Mouse (Mus musculus): ENCODE data around the gene Slc23a2. TPM values are rescaled to one million over a fixed set of nuclear protein-coding genes. Genes with fewer than 3 reads are reported as not detected.

Gene Slc23a2
- polyA plus RNA-seq, 1 experiment from 2014 or later, result 11.8 TPM

DNA sequence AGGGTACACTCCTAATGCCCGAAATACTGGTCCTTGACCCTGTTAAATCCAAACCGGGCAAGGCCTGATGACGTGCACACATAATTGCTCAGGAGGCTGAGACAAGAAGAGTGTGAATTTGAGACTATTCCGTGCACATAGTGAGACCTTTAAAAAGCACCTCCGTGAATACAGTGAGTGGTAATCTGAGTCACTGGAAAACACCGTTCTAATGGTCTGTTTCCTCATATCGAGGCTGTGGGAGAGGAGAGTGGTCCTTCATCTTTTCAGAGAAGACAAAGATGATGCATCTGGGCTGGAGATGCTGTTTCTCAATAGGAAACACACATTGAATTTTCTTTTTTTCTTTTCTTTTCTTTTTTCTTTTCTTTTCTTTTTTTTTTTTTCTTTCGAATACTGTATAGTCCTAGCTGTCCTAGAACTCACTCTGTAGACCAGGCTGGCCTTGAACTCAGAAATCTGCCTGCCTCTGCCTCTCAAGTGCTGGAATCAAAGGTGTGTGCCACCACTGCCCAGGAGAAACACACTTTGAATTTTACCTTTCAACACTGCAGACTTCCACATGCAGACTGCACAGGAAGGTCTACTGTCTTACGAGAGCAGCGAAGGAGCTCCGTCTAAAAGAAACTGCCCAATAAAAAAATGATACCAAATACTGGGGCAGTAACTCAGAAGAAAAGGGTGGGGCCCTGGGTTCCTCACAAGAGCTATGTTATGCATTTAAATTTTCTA lies 113.4 kb downstream of the Slc23a2 start:
- Histone ChIP-seq H3K36me3 (peaks cover 3% of the 10 kb centered on the region; the same call in 1 of the 2 replicates), H3K4me3 (peak overlapping the region; percentile 75; the same call in 1 of the 2 replicates), H3K27me3 (ENCODE audit: insufficient read depth, poor library complexity, severe bottlenecking) (peaks cover 22% of the 10 kb centered on the region), H3K9me3 (no peaks in the 10 kb centered on the region), H3K4me1 (replicated peaks) (peaks cover 67% of the 10 kb centered on the region), H3K27ac (peak overlapping the region; percentile 94)
- DNase-seq (ENCODE audit: low spot score), result no peak
- WGBS, result 61% methylated on average over 11 of the region's 11 CpGs

DNA sequence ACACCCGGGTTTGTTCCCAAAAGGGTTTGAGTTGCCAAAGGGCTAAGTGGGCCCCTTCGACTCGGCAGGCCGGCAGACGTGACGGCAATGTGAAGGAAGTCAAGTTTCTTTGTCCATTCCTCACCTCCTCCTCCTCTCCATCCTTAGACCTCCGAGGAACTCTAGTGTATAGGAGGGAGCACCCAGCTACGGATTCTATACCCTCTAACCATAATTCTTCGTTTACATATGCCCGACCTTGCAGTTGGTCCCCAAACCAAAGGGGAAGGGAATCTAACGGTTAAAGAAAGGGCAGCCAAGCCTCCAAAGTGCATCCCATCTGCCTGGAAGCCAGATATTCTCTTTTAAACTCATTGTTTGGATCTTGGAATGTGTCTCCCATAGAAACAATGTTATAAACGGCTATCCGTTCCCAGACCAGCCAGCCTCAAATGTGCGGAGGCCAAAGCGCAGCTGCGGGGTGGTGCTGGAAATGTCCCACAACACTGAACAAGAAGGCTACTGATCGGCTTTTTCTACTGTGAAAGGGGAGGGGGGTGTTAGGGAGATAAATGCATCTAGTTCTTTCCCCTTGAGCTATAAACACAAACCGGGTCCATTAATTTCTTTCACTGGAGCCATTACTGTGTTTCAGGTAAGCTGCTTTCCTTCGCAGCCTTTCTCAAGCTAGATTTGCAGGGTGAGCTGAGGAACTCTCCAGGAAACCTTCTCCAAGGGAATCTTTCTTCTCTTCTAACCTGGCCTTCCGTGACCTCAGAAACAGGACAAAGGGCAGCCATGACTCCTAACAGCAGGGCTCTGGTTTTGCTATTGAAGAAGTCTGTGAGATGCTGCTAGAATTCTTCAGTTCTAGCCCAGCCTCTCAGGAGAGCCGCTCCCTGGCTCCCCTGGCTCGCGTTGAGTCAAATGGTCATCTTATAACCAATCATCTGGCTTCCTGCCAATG lies 114.2 kb downstream of the Slc23a2 start:
- Histone ChIP-seq H3K27ac (peak overlapping the region; percentile 94), H3K9me3 (no peaks in the 10 kb centered on the region), H3K4me1 (replicated peaks) (peaks cover 68% of the 10 kb centered on the region), H3K36me3 (peaks cover 10% of the 10 kb centered on the region; the same call in 1 of the 2 replicates), H3K4me3 (peak overlapping the region; percentile 75), H3K27me3 (ENCODE audit: insufficient read depth, poor library complexity, severe bottlenecking) (peaks cover 22% of the 10 kb centered on the region)
- WGBS, result 5% methylated on average over 23 of the region's 23 CpGs
- peak; percentile 56 for DNase-seq (ENCODE audit: low spot score)

DNA sequence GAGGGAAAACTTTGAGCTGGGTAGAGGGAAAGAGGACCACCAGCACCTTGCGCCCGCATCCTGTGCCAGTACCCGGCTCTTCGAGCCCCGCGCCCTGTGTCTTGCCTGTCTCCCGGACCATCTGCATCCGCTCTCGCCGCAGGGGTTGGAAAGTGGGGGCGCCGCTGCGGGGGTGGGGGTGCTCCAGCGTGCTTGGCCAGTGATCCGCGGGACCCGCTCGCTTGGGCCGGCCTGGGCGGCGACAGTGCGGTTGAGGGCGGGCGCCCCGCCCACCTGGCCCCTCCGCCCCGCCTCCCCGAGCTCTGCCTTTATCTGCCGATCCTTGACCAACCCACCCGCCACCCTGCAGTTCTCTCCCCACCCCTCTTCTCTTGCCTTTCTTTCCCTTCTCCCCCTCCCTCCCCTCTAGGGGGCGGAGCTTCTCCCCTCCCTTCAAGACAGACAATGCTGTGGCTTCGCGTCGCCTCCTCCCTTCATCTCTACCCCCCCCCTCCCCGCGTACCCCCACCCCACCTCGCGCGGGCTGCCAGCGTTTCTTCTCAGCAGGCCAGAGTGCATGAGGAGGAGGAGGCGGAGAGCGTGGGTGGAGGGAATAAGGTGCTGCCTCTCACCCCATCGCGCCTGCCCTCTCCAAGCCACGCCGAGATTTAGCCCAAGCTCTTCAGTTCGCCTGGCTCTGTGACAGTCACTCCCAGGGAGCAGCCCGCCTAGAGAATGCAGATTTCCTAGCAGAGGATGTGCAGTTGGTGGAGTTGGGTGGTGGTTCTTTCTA lies 115.1 kb downstream of the Slc23a2 start, which contains the start of gene Rassf2:
Gene Rassf2 (minus strand): TSS at position 613 of the 772 bp plus-strand sequence.
- peak within 1 kb of the TSS; percentile 94 for H3K27ac ChIP-seq
- DNase-seq (ENCODE audit: low spot score), result peak; percentile 93
- peaks cover 10% of the 10 kb centered on the region; the same call in 1 of the 2 replicates for H3K36me3 ChIP-seq
- peaks cover 59% of the 10 kb centered on the region for H3K4me1 ChIP-seq (replicated peaks)
- H3K4me3 ChIP-seq, result peak within 1 kb of the TSS; percentile 75
- no peaks in the 10 kb centered on the region for H3K9me3 ChIP-seq
- under 1% methylated on average over 46 of the region's 48 CpGs for WGBS
- peaks cover 22% of the 10 kb centered on the region for H3K27me3 ChIP-seq (ENCODE audit: insufficient read depth, poor library complexity, severe bottlenecking)

DNA sequence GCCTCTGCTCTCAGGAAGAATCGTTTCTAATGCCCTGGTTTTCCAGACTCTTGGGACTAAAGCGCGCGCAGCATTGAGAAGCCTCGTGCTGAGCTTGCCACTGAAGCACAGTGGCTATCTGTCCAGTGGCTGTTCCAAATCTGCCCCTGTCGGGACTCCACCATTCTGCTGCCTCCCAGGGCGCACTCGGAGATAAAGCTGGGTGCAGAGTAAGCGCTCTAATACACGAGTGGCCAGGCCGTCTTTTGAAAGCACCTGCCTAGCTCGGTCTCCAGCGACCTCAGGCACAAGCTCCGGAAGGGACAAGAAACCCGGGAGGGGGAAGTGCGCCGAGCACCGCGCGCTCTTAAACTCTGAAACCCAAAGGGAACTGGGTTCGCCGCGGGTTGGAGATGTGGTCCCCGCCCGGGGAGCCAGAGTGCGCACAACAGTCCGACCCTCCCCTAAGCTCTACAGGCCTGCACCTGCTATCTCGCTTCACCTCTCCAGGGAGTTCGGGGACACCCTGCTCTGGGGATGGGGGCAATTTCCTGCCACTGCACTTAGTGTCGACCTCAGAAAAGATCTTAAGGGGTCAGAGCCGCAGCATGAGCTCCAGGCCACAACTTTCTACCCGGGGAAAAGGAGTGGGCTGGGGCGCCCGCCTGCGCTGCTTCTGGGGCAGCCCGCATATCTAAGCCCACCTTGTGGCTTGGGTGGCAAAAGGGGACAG lies 115.9 kb downstream of the Slc23a2 start:
- H3K4me1 ChIP-seq (replicated peaks), result peaks cover 53% of the 10 kb centered on the region
- WGBS, result under 1% methylated on average over 36 of the region's 36 CpGs

DNA sequence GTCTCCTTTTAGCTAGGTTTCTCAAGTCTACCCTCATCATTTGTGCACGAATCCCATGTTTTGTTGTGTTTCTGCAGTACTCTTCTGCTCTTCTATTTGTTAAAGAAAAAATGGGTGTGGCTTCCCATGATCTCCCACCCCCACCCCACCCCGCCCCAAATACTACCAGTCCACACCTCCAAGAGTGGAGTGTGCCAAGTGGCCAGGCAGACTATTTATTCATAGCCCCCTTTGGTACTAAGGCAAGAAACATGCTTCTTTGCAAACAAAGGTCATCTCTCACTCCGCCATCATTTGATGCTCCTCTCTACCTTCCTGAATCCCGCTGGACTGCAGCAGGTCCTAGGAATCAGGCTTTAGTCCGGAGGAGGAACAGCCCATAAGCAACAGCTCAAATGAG lies 116.8 kb downstream of the Slc23a2 start:
- Histone ChIP-seq H3K9me3 (no peaks in the 10 kb centered on the region), H3K27ac (peak overlapping the region; percentile 94; the same call in 1 of the 2 replicates), H3K36me3 (peaks cover 10% of the 10 kb centered on the region; the same call in 1 of the 2 replicates), H3K4me3 (peak overlapping the region; percentile 75), H3K4me1 (replicated peaks) (peaks cover 50% of the 10 kb centered on the region), H3K27me3 (ENCODE audit: insufficient read depth, poor library complexity, severe bottlenecking) (peaks cover 22% of the 10 kb centered on the region)
- 35% methylated on average over 5 of the region's 5 CpGs for WGBS
- no peak for DNase-seq (ENCODE audit: low spot score)

More for the DNA sequence above, 115.9 kb downstream of the Slc23a2 start:
- Histone ChIP-seq H3K9me3 (no peaks in the 10 kb centered on the region), H3K27me3 (ENCODE audit: insufficient read depth, poor library complexity, severe bottlenecking) (peaks cover 22% of the 10 kb centered on the region), H3K4me3 (peak overlapping the region; percentile 75), H3K27ac (peak overlapping the region; percentile 94), H3K36me3 (peaks cover 10% of the 10 kb centered on the region; the same call in 1 of the 2 replicates)
- peak; percentile 56 for DNase-seq (ENCODE audit: low spot score)

DNA sequence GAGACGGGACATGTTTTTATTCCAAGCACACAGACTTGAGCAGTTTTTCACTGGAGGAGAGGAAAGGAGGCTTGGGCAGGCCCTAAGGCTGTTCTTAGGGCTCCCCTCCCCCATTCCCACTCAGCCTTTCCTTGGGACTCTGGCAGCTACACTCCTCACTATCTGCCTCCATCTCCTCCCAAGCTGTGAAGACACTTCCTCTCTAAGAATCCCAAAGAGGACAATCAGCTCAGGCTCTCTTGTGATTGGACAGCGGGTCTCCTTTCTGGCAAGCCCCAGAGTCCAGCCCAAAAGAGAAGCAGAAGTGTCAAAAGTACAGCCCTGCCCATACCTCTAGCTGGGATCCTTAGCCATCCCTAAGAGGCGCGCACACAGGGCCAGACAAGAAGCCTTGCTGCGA lies 117.5 kb downstream of the Slc23a2 start:
- H3K9me3 ChIP-seq, result no peaks in the 10 kb centered on the region
- H3K4me3 ChIP-seq, result peak overlapping the region; percentile 75
- H3K4me1 ChIP-seq (replicated peaks), result peaks cover 50% of the 10 kb centered on the region
- peaks cover 10% of the 10 kb centered on the region; the same call in 1 of the 2 replicates for H3K36me3 ChIP-seq
- peaks cover 22% of the 10 kb centered on the region for H3K27me3 ChIP-seq (ENCODE audit: insufficient read depth, poor library complexity, severe bottlenecking)
- WGBS, result 53% methylated on average over 5 of the region's 5 CpGs
- no peak overlapping the region; the same call in 1 of the 2 replicates for H3K27ac ChIP-seq
- no peak for DNase-seq (ENCODE audit: low spot score)

DNA sequence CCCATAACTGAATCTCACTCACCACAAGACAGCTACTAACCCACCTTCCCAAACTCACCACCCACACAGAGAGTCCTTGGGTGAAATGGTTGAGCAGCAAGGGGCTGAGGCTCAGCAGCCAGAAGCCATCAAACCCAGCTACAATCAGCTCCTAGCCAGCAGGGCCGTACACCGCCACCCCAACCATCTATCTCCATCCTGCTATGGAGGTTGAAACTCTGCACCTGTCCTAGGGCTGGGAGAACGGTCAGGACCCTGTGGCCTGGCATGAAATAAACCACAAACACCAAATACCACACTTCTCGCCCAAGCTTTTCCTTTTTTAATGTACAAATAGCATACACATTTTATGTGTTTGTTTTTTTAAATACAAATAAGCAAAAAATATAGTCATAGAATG lies 120.9 kb downstream of the Slc23a2 start:
- WGBS, result 87% methylated on average over 4 of the region's 4 CpGs
- Histone ChIP-seq H3K4me3 (no peak overlapping the region), H3K27ac (no peak overlapping the region), H3K36me3 (peaks cover 32% of the 10 kb centered on the region), H3K9me3 (no peaks in the 10 kb centered on the region), H3K27me3 (ENCODE audit: insufficient read depth, poor library complexity, severe bottlenecking) (peaks cover 19% of the 10 kb centered on the region), H3K4me1 (replicated peaks) (peaks cover 40% of the 10 kb centered on the region)
- DNase-seq (ENCODE audit: low spot score), result no peak

DNA sequence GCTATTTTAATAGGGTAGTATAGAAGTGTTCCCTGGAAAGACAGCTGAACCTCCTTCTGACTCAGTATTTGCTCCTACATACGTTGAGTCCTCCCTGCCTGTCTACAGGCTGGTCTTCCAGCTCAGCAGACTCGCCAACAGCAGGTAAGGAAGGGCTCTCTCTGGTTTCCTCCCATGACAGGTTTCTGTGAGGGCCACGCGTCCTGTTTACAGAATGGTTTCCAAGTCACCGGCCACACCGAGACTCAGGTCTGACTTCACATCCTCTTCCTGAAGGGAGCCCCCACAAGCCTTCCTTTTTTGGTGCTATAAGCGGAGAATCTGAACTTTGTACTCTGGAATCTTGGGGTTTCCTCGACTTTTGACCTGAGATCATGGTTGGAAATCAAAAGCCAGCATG lies 122.3 kb downstream of the Slc23a2 start:
- no peak for DNase-seq (ENCODE audit: low spot score)
- Histone ChIP-seq H3K36me3 (peaks cover 39% of the 10 kb centered on the region), H3K27ac (no peak overlapping the region), H3K27me3 (ENCODE audit: insufficient read depth, poor library complexity, severe bottlenecking) (peaks cover 5% of the 10 kb centered on the region), H3K4me3 (no peak overlapping the region), H3K9me3 (no peaks in the 10 kb centered on the region), H3K4me1 (replicated peaks) (peaks cover 36% of the 10 kb centered on the region)
- 90% methylated on average over 8 of the region's 8 CpGs for WGBS

DNA sequence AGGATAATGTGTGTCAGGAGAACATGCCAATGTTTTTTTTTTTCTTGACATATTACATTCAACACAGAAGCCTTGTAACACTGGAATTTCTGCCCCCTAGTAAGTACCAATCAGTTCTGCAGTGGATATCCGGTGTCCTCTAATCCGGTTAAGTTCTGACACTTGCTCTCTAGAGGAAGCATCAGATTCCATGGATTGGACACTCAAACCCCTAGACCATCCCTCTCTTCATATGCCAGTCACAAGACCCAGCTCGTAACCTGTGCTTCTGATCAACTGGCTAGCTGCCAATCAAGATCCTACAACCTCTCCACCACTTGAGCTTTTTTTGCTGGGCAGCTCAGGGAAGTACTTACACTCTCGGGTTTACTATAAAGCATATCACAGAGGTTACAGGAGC lies 123.3 kb downstream of the Slc23a2 start:
- Histone ChIP-seq H3K4me1 (replicated peaks) (peaks cover 29% of the 10 kb centered on the region), H3K9me3 (no peaks in the 10 kb centered on the region), H3K36me3 (peaks cover 46% of the 10 kb centered on the region), H3K27me3 (ENCODE audit: insufficient read depth, poor library complexity, severe bottlenecking) (no peaks in the 10 kb centered on the region; the same call in 1 of the 2 replicates), H3K27ac (no peak overlapping the region), H3K4me3 (no peak overlapping the region)
- DNase-seq (ENCODE audit: low spot score), result no peak
- WGBS, result 80% methylated on average over 4 of the region's 4 CpGs

DNA sequence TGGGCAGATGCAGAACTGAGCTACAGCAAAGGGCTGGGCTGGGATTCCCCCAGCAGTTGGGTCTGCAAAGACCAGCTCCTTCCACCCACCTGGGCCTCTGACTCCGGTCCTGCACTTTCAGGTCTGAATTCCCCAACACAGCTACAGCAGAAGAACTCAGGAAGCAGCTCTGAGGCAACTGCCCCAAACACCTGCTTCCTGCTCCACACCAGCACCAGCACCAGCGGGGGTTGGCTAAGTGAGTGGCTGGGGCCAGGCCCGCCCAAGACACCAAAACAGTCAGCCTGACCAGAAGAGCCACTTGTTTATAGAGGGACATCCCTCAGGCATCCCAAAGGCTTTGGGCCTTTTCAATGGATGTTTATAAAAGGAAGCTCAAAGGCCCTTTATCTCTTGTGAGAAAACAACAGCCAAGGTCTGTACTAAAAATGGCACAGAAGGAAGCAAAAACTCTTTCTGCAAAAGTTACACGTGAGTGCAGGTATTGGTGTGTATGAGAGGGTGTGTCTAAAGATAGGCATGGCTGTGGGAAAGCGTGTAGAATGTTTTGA lies 123.8 kb downstream of the Slc23a2 start:
- Histone ChIP-seq H3K27ac (0 out of 2 replicates have a peak overlapping the region, but pooled peaks have one; percentile 18), H3K27me3 (ENCODE audit: insufficient read depth, poor library complexity, severe bottlenecking) (no peaks in the 10 kb centered on the region), H3K4me3 (no peak overlapping the region), H3K36me3 (peaks cover 42% of the 10 kb centered on the region), H3K9me3 (no peaks in the 10 kb centered on the region), H3K4me1 (replicated peaks) (peaks cover 27% of the 10 kb centered on the region)
- no peak for DNase-seq (ENCODE audit: low spot score)
- 63% methylated on average over 5 of the region's 5 CpGs for WGBS

DNA sequence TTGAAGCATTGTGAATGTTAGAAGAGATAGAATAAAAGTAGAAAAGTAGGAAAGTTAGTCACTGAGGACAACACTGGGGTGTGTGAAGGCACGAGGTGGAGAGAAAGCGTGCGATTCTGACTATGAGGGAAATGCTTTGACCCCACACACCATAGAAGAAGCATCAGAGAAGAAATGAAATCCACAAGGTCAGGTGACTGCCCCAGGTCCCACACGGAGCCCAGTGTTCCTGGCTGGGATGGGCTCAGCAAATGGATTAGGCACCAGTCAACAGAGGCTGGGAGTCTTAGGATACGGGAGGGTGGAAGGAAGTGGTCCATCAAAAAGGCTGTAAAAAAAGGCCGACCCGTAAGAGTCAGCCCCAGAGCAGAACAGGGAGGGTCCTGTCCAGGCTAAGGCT lies 124.5 kb downstream of the Slc23a2 start:
- WGBS, result 89% methylated on average over 7 of the region's 7 CpGs
- H3K27ac ChIP-seq, result 0 out of 2 replicates have a peak overlapping the region, but pooled peaks have one; percentile 18
- H3K4me3 ChIP-seq, result no peak overlapping the region
- DNase-seq (ENCODE audit: low spot score), result no peak
- H3K4me1 ChIP-seq (replicated peaks), result peaks cover 27% of the 10 kb centered on the region
- no peaks in the 10 kb centered on the region for H3K9me3 ChIP-seq
- H3K27me3 ChIP-seq (ENCODE audit: insufficient read depth, poor library complexity, severe bottlenecking), result no peaks in the 10 kb centered on the region
- peaks cover 39% of the 10 kb centered on the region for H3K36me3 ChIP-seq

All from hindbrain, embryonic 10.5 days (tissue).